ENCODE assay signal across 20 mouse cellular contexts in genomic region chr13:13461446-13462192, GRCm38 (mm10). TPM values are rescaled to one million over a fixed set of nuclear protein-coding genes. Genes with fewer than 3 reads are reported as not detected.
A peak's percentile ranks its signal among the peaks of the same experiment; 100 is the strongest.
DNase-seq lines count a peak whose midpoint lies in the region; ATAC-seq and TF ChIP-seq lines count a peak whose summit lies in the region.
"Had no signal": no experiment of that assay in that cellular context is flagged by ENCODE, and none has a peak within 500 bp of the region (broad histone marks: within the 10 kb centered on the region; RNA-seq: fewer than 3 reads in every experiment).

No protein-coding gene starts in this region.

- H3K27me3 ChIP-seq in hindbrain, embryonic 11.5 days (ENCODE audit: control insufficient read depth, insufficient read depth, low read length), result no peaks in the 10 kb centered on the region
- H3K27me3 ChIP-seq in hindbrain, embryonic 10.5 days (ENCODE audit: insufficient read depth, poor library complexity, severe bottlenecking), result no peaks in the 10 kb centered on the region
- no peaks in the 10 kb centered on the region for H3K27me3 ChIP-seq in midbrain, embryonic 15.5 days (replicated peaks)
- H3K27me3 ChIP-seq in midbrain, embryonic 14.5 days (ENCODE audit: control insufficient read depth, insufficient read depth, low read length), result no peaks in the 10 kb centered on the region
- H3K27me3 ChIP-seq in neural tube, embryonic 15.5 days (replicated peaks), result no peaks in the 10 kb centered on the region
- H3K27me3 ChIP-seq: intestine, embryonic 15.5 days; kidney, embryonic 15.5 days; liver, embryonic 13.5 days; stomach, embryonic 15.5 days had no signal

- ATAC-seq in hindbrain, embryonic 11.5 days (ENCODE audit: low FRiP score), result 0 out of 2 replicates have a peak, but pooled peaks have one; percentile 25
- ATAC-seq in midbrain, embryonic 15.5 days (replicated peaks), result peak; percentile 65; the same call in 1 of the 2 replicates
- no peak for ATAC-seq in midbrain, embryonic 14.5 days (ENCODE audit: low FRiP score, low TSS enrichment)
- peak; percentile 29; the same call in 1 of the 2 replicates for ATAC-seq in neural tube, embryonic 15.5 days (ENCODE audit: low FRiP score)
- ATAC-seq in megakaryocyte-erythroid progenitor cell, adult 5-6 weeks (replicated peaks; ENCODE audit: low FRiP score, low TSS enrichment, poor library complexity, severe bottlenecking), result no peak
- ATAC-seq: forebrain, postnatal 0 days; intestine, embryonic 15.5 days; lung, postnatal 0 days had no signal

- no peak for TF ChIP-seq CTCF in brain, embryonic 14.5 days (IDR thresholded peaks at IDR 0.05; ENCODE audit: borderline replicate concordance, extremely low read depth, insufficient read depth, insufficient read length)

- WGBS in hindbrain, embryonic 11.5 days, result 71% methylated on average over 4 of the region's 4 CpGs
- 64% methylated on average over 4 of the region's 4 CpGs for WGBS in hindbrain, embryonic 10.5 days
- WGBS in midbrain, embryonic 15.5 days, result 67% methylated on average over 4 of the region's 4 CpGs
- 71% methylated on average over 4 of the region's 4 CpGs for WGBS in midbrain, embryonic 14.5 days
- WGBS in neural tube, embryonic 15.5 days, result 65% methylated on average over 4 of the region's 4 CpGs

- H3K9ac ChIP-seq in hindbrain, embryonic 11.5 days (ENCODE audit: low read depth, low read length), result no peak overlapping the region
- H3K9ac ChIP-seq in midbrain, embryonic 15.5 days, result no peak overlapping the region
- H3K9ac ChIP-seq in midbrain, embryonic 14.5 days (replicated peaks; ENCODE audit: low read length), result no peak overlapping the region
- no peak overlapping the region for H3K9ac ChIP-seq in neural tube, embryonic 15.5 days (replicated peaks)
- H3K9ac ChIP-seq: forebrain, postnatal 0 days; intestine, embryonic 15.5 days; kidney, embryonic 15.5 days; liver, embryonic 13.5 days; stomach, embryonic 15.5 days had no signal

- no peak overlapping the region for H3K4me3 ChIP-seq in hindbrain, embryonic 11.5 days (ENCODE audit: low read depth, low read length)
- H3K4me3 ChIP-seq in hindbrain, embryonic 10.5 days, result no peak overlapping the region
- H3K4me3 ChIP-seq in midbrain, embryonic 15.5 days, result no peak overlapping the region
- no peak overlapping the region for H3K4me3 ChIP-seq in midbrain, embryonic 14.5 days (replicated peaks; ENCODE audit: low read depth, low read length)
- H3K4me3 ChIP-seq in neural tube, embryonic 15.5 days (replicated peaks), result no peak overlapping the region
- H3K4me3 ChIP-seq: intestine, embryonic 15.5 days; kidney, embryonic 15.5 days; liver, embryonic 13.5 days; myocyte; stomach, embryonic 15.5 days had no signal

- no peaks in the 10 kb centered on the region for H3K4me1 ChIP-seq in hindbrain, embryonic 11.5 days (replicated peaks; ENCODE audit: control insufficient read depth, insufficient read depth, low read length)
- H3K4me1 ChIP-seq in hindbrain, embryonic 10.5 days (replicated peaks), result no peaks in the 10 kb centered on the region
- H3K4me1 ChIP-seq in midbrain, embryonic 15.5 days, result no peaks in the 10 kb centered on the region
- no peaks in the 10 kb centered on the region for H3K4me1 ChIP-seq in midbrain, embryonic 14.5 days (ENCODE audit: control insufficient read depth, insufficient read depth, low read length)
- no peaks in the 10 kb centered on the region for H3K4me1 ChIP-seq in neural tube, embryonic 15.5 days
- H3K4me1 ChIP-seq: intestine, embryonic 15.5 days; stomach, embryonic 15.5 days had no signal

- no peak for TF ChIP-seq POLR2A in brain, embryonic 14.5 days (IDR thresholded peaks at IDR 0.05; ENCODE audit: borderline replicate concordance, extremely low read depth, insufficient read depth, insufficient read length, poor library complexity, severe bottlenecking)

- no peak for DNase-seq in hindbrain, embryonic 11.5 days (ENCODE audit: low spot score)
- DNase-seq in hindbrain, embryonic 10.5 days (ENCODE audit: low spot score), result no peak
- no peak for DNase-seq in midbrain, embryonic 14.5 days
- DNase-seq in brain, embryonic 14.5 days (ENCODE audit: low read depth), result peak; percentile 43
- no peak for DNase-seq in adrenal gland, postnatal 14 days
- DNase-seq: cerebellum, adult 11-12 months; forebrain, postnatal 0 days; heart, adult 18-20 months; heart, postnatal 14 days; layer of hippocampus, postnatal 36 days; liver, embryonic 13.5 days had no signal

- no peaks in the 10 kb centered on the region for H3K36me3 ChIP-seq in hindbrain, embryonic 11.5 days (ENCODE audit: control insufficient read depth, insufficient read depth, low read length)
- no peaks in the 10 kb centered on the region for H3K36me3 ChIP-seq in hindbrain, embryonic 10.5 days
- H3K36me3 ChIP-seq in midbrain, embryonic 15.5 days (replicated peaks), result no peaks in the 10 kb centered on the region
- no peaks in the 10 kb centered on the region for H3K36me3 ChIP-seq in midbrain, embryonic 14.5 days (ENCODE audit: control insufficient read depth, insufficient read depth, low read length)
- H3K36me3 ChIP-seq in neural tube, embryonic 15.5 days, result no peaks in the 10 kb centered on the region
- H3K36me3 ChIP-seq: liver, embryonic 13.5 days; stomach, embryonic 15.5 days had no signal

- H3K4me2 ChIP-seq in hindbrain, embryonic 11.5 days (replicated peaks; ENCODE audit: low read depth, low read length), result no peak overlapping the region
- H3K4me2 ChIP-seq in midbrain, embryonic 15.5 days, result no peak overlapping the region
- no peak overlapping the region for H3K4me2 ChIP-seq in midbrain, embryonic 14.5 days (ENCODE audit: low read length)
- no peak overlapping the region for H3K4me2 ChIP-seq in neural tube, embryonic 15.5 days
- H3K4me2 ChIP-seq: intestine, embryonic 15.5 days; kidney, embryonic 15.5 days; liver, embryonic 13.5 days; stomach, embryonic 15.5 days had no signal

- H3K27ac ChIP-seq in hindbrain, embryonic 11.5 days (ENCODE audit: low read depth, low read length), result no peak overlapping the region
- no peak overlapping the region for H3K27ac ChIP-seq in hindbrain, embryonic 10.5 days
- no peak overlapping the region for H3K27ac ChIP-seq in midbrain, embryonic 15.5 days
- no peak overlapping the region for H3K27ac ChIP-seq in midbrain, embryonic 14.5 days (replicated peaks; ENCODE audit: low read depth, low read length)
- H3K27ac ChIP-seq in neural tube, embryonic 15.5 days (replicated peaks), result no peak overlapping the region
- H3K27ac ChIP-seq: intestine, embryonic 15.5 days; kidney, embryonic 15.5 days; liver, embryonic 13.5 days; stomach, embryonic 15.5 days had no signal

- no peaks in the 10 kb centered on the region for H3K9me3 ChIP-seq in hindbrain, embryonic 11.5 days (ENCODE audit: control insufficient read depth, low read length)
- H3K9me3 ChIP-seq in hindbrain, embryonic 10.5 days, result no peaks in the 10 kb centered on the region
- no peaks in the 10 kb centered on the region for H3K9me3 ChIP-seq in midbrain, embryonic 15.5 days
- H3K9me3 ChIP-seq in midbrain, embryonic 14.5 days (ENCODE audit: control insufficient read depth, low read length), result no peaks in the 10 kb centered on the region
- no peaks in the 10 kb centered on the region for H3K9me3 ChIP-seq in neural tube, embryonic 15.5 days (replicated peaks)
- H3K9me3 ChIP-seq: intestine, embryonic 15.5 days; kidney, embryonic 15.5 days; liver, embryonic 13.5 days; stomach, embryonic 15.5 days had no signal

RNA-seq across cellular contexts. Expression of gene Nid1, which starts 24.3 kb away (rescaled TPM):
- 44.2 and 44.8 TPM in 2 replicates for polyA plus RNA-seq in hindbrain, embryonic 11.5 days (2014; fragmentation: Nextera tagmentation; extraction: Ambion mirVana)
- 43.9 and 49.3 TPM in 2 replicates for polyA plus RNA-seq in hindbrain, embryonic 10.5 days (2016; fragmentation: Nextera tagmentation; extraction: Ambion mirVana)
- 38.6 and 42.2 TPM in 2 replicates for polyA plus RNA-seq in midbrain, embryonic 15.5 days (2015; fragmentation: Nextera tagmentation; extraction: Ambion mirVana)
- 28.5 and 49.1 TPM in 2 replicates for polyA plus RNA-seq in midbrain, embryonic 14.5 days (2014; fragmentation: Nextera tagmentation; extraction: Ambion mirVana)
- polyA plus RNA-seq in brain, embryonic 14.5 days (2012; rRNA removed), result 33.8 and 73.2 TPM in 2 replicates
- 51.0 and 54.1 TPM in 2 replicates for polyA plus RNA-seq in neural tube, embryonic 15.5 days (2015; fragmentation: Nextera tagmentation; extraction: Ambion mirVana)
- total RNA-seq in adrenal gland, postnatal 14 days (2021), result 146 and 157 TPM in 2 replicates
- total RNA-seq in megakaryocyte-erythroid progenitor cell, adult 5-6 weeks (2014; fragmentation: Nextera tagmentation), result not detected in 2 replicates
- not detected in 2 replicates for total RNA-seq in megakaryocyte-erythroid progenitor cell, adult 5-6 weeks (2017)
- total RNA-seq: megakaryocyte, adult 5-6 weeks had no signal

Comparison
In these comparisons a context has a peak if more than half of its experiments do, and no peak if none do; other contexts are left out.
1. ATAC-seq: peak in hindbrain, embryonic 11.5 days (single experiment), midbrain, embryonic 15.5 days (single experiment) and neural tube, embryonic 15.5 days (single experiment); none in midbrain, embryonic 14.5 days (single experiment) and megakaryocyte-erythroid progenitor cell, adult 5-6 weeks (single experiment).